Mouse (Mus musculus): ENCODE results near the gene Tex37. TPM values are rescaled to one million over a fixed set of nuclear protein-coding genes. Genes with fewer than 3 reads are reported as not detected.

Tex37 gene
- not detected in 2 replicates for total RNA-seq (2012; rRNA removed)
- polyA plus RNA-seq (2012; ENCODE audit: insufficient read depth in 1 of 2, insufficient read length in 2 of 2, low read depth in 1 of 2, low replicate concordance in 2 of 2, missing spikeins in 1 of 2), result not detected

- no peak for TF ChIP-seq MYC (IDR thresholded peaks at IDR 0.05; ENCODE audit: low read depth, low read length)
- Histone ChIP-seq H3K27me3 (ENCODE audit: control insufficient read depth in 1 of 2, insufficient read depth in 2 of 2, low read length in 2 of 2) (no peaks in the 10 kb centered on the region; a peak in 1 of 4 replicates), H3K9ac (ENCODE audit: control insufficient read depth, low read depth, low read length, poor library complexity, severe bottlenecking) (no peak within 1 kb of the TSS)
Measured at GRCm38 (mm10) chr6:70918827-70919226, at the start of gene Tex37. Tex37 (minus strand) TSS chr6:70918927.

GRCm38 (mm10) chr6:70968291-70968690 is 49.6 kb upstream of the Tex37 start:
- Histone ChIP-seq H3K79me2 (ENCODE audit: control insufficient read depth, insufficient read depth, low read length, poor library complexity) (no peaks in the 10 kb centered on the region), H3K27ac (ENCODE audit: control insufficient read depth, low read depth, low read length) (no peak overlapping the region), H3K9ac (ENCODE audit: control insufficient read depth, low read depth, low read length, poor library complexity, severe bottlenecking) (no peak overlapping the region)

More at GRCm38 (mm10) chr6:70918827-70919226, at the start of gene Tex37:
- Histone ChIP-seq H3K9me3 (replicated peaks; ENCODE audit: insufficient read depth, low read length) (no peaks in the 10 kb centered on the region), H3K79me2 (ENCODE audit: control insufficient read depth, insufficient read depth, low read length, poor library complexity) (no peaks in the 10 kb centered on the region), H3K4me3 (ENCODE audit: control insufficient read depth in 1 of 2, insufficient read depth in 1 of 2, low read depth in 2 of 2, low read length in 2 of 2) (no peak within 1 kb of the TSS), H3K27ac (ENCODE audit: control insufficient read depth, low read depth, low read length) (no peak within 1 kb of the TSS), H3K4me1 (ENCODE audit: control insufficient read depth in 1 of 2, insufficient read depth in 2 of 2, low read length in 2 of 2) (no peaks in the 10 kb centered on the region), H3K36me3 (ENCODE audit: control insufficient read depth in 1 of 2, insufficient read depth in 2 of 2, low read length in 2 of 2) (no peaks in the 10 kb centered on the region)
- DNase-seq (ENCODE audit: low read depth, low spot score), result no peak

GRCm38 (mm10) chr6:70967422-70967821 is 48.7 kb upstream of the Tex37 start:
- Histone ChIP-seq H3K27ac (ENCODE audit: control insufficient read depth, low read depth, low read length) (no peak overlapping the region), H3K79me2 (ENCODE audit: control insufficient read depth, insufficient read depth, low read length, poor library complexity) (no peaks in the 10 kb centered on the region), H3K9ac (ENCODE audit: control insufficient read depth, low read depth, low read length, poor library complexity, severe bottlenecking) (no peak overlapping the region), H3K9me3 (replicated peaks; ENCODE audit: insufficient read depth, low read length) (no peaks in the 10 kb centered on the region), H3K27me3 (ENCODE audit: control insufficient read depth in 1 of 2, insufficient read depth in 2 of 2, low read length in 2 of 2) (peaks cover 0 to 5% of the 10 kb centered on the region in 2 experiments; a peak in 3 of 4 replicates), H3K4me1 (ENCODE audit: control insufficient read depth in 1 of 2, insufficient read depth in 2 of 2, low read length in 2 of 2) (no peaks in the 10 kb centered on the region), H3K4me3 (ENCODE audit: control insufficient read depth in 1 of 2, insufficient read depth in 1 of 2, low read depth in 2 of 2, low read length in 2 of 2) (no peak overlapping the region), H3K36me3 (ENCODE audit: control insufficient read depth in 1 of 2, insufficient read depth in 2 of 2, low read length in 2 of 2) (no peaks in the 10 kb centered on the region)
- TF ChIP-seq MYB (IDR thresholded peaks at IDR 0.05; ENCODE audit: low read depth, low read length), result no peak
- TF ChIP-seq TAL1 (IDR thresholded peaks at IDR 0.05; ENCODE audit: low read length), result no peak
- no peak for TF ChIP-seq MAX (IDR thresholded peaks at IDR 0.05; ENCODE audit: low read length)
- TF ChIP-seq USF1 (IDR thresholded peaks at IDR 0.05; ENCODE audit: low read depth, low read length), result no peak
- TF ChIP-seq SIN3A (IDR thresholded peaks at IDR 0.05; ENCODE audit: low read length), result no peak
- no peak for TF ChIP-seq USF2 (IDR thresholded peaks at IDR 0.05; ENCODE audit: borderline replicate concordance in 1 of 2, insufficient read depth in 1 of 2, low read depth in 1 of 2, low read length in 2 of 2)
- TF ChIP-seq POLR2A (IDR thresholded peaks at IDR 0.05; ENCODE audit: control insufficient read depth in 1 of 2, insufficient read depth in 1 of 2, low read depth in 1 of 2, low read length in 2 of 2, poor library complexity in 1 of 2), result no peak
- TF ChIP-seq CHD1 (IDR thresholded peaks at IDR 0.05; ENCODE audit: low read depth, low read length), result no peak
- no peak for TF ChIP-seq MAFK (IDR thresholded peaks at IDR 0.05; ENCODE audit: borderline replicate concordance, low read depth, low read length)
- no peak for TF ChIP-seq CTCF (IDR thresholded peaks at IDR 0.05 in 2 of 3, conservative IDR thresholded peaks at IDR 0.05 in 1 of 3; ENCODE audit: control insufficient read depth in 1 of 3, insufficient read depth in 1 of 3, low read depth in 2 of 3, low read length in 3 of 3, poor library complexity in 1 of 3, severe bottlenecking in 1 of 3)
- TF ChIP-seq BHLHE40 (IDR thresholded peaks at IDR 0.05; ENCODE audit: borderline replicate concordance, low read depth, low read length), result no peak
- DNase-seq (ENCODE audit: low read depth, low spot score), result no peak

More at GRCm38 (mm10) chr6:70968291-70968690, 49.6 kb upstream of the Tex37 start:
- peaks cover 0 to 5% of the 10 kb centered on the region in 2 experiments; a peak in 3 of 4 replicates for H3K27me3 ChIP-seq (ENCODE audit: control insufficient read depth in 1 of 2, insufficient read depth in 2 of 2, low read length in 2 of 2)
- H3K9me3 ChIP-seq (replicated peaks; ENCODE audit: insufficient read depth, low read length), result no peaks in the 10 kb centered on the region
- H3K4me3 ChIP-seq (ENCODE audit: control insufficient read depth in 1 of 2, insufficient read depth in 1 of 2, low read depth in 2 of 2, low read length in 2 of 2), result no peak overlapping the region
- DNase-seq (ENCODE audit: low read depth, low spot score), result no peak
- no peaks in the 10 kb centered on the region for H3K36me3 ChIP-seq (ENCODE audit: control insufficient read depth in 1 of 2, insufficient read depth in 2 of 2, low read length in 2 of 2)
- H3K4me1 ChIP-seq (ENCODE audit: control insufficient read depth in 1 of 2, insufficient read depth in 2 of 2, low read length in 2 of 2), result no peaks in the 10 kb centered on the region
- TF ChIP-seq USF1 (IDR thresholded peaks at IDR 0.05; ENCODE audit: low read depth, low read length), result no peak
- TF ChIP-seq ELF1 (IDR thresholded peaks at IDR 0.05; ENCODE audit: low read depth, low read length), result no peak
- no peak for TF ChIP-seq EP300 (IDR thresholded peaks at IDR 0.05; ENCODE audit: low read depth in 1 of 2, low read length in 2 of 2)
- TF ChIP-seq SMC3 (IDR thresholded peaks at IDR 0.05; ENCODE audit: low read depth, low read length), result no peak
- no peak for TF ChIP-seq BHLHE40 (IDR thresholded peaks at IDR 0.05; ENCODE audit: borderline replicate concordance, low read depth, low read length)
- TF ChIP-seq NRF1 (IDR thresholded peaks at IDR 0.05; ENCODE audit: insufficient read depth, low read depth, low read length, poor library complexity, severe bottlenecking), result no peak
- TF ChIP-seq KAT2A (conservative IDR thresholded peaks at IDR 0.05; ENCODE audit: low read depth, low read length), result no peak
- TF ChIP-seq ZNF384 (IDR thresholded peaks at IDR 0.05; ENCODE audit: low read depth, low read length), result no peak
- no peak for TF ChIP-seq JUND (IDR thresholded peaks at IDR 0.05; ENCODE audit: low read depth, low read length)
- no peak for TF ChIP-seq GABPA (IDR thresholded peaks at IDR 0.05; ENCODE audit: low read depth, low read length)
- no peak for TF ChIP-seq E2F4 (IDR thresholded peaks at IDR 0.05; ENCODE audit: borderline replicate concordance, low read depth, low read length)
- no peak for TF ChIP-seq HCFC1 (IDR thresholded peaks at IDR 0.05; ENCODE audit: low read depth, low read length)
- no peak for TF ChIP-seq MYC (IDR thresholded peaks at IDR 0.05; ENCODE audit: low read depth, low read length)
